Mouse (Mus musculus) cortical plate, adult 2 months (tissue): ENCODE data around the gene Hltf. TPM values are rescaled to one million over a fixed set of nuclear protein-coding genes. Genes with fewer than 3 reads are reported as not detected.

Source experiments
- H3K27ac ChIP-seq: fragments of 200-500 bp; 2 replicates; pipeline ENCODE4 v1.5.1; 2012; ENCODE audit warnings: low read length, control low read depth, inconsistent platforms; ENCODE audit not compliant: insufficient read depth
- H3K4me1 ChIP-seq: fragments of 200-500 bp; 2 replicates; pipeline ENCODE4 v1.6.1; 2011; ENCODE audit warnings: low read length; ENCODE audit not compliant: control insufficient read depth, insufficient read depth
- H3K4me3 ChIP-seq: fragments of 200-500 bp; 2 replicates; pipeline ENCODE4 v1.5.1; 2011; ENCODE audit warnings: mild to moderate bottlenecking, low read length, control low read depth; ENCODE audit not compliant: insufficient read depth
- CTCF ChIP-seq: fragments of 200-500 bp; IDR thresholded peaks from 2 replicates; pipeline ENCODE4 v1.5.1; 2011; ENCODE audit warnings: mild to moderate bottlenecking, control low read depth, low read length; ENCODE audit not compliant: insufficient read depth; ENCODE audit errors: extremely low read depth
- POLR2A ChIP-seq: fragments of 200-500 bp; IDR thresholded peaks from 2 replicates; pipeline ENCODE4 v1.6.1; 2011; ENCODE audit warnings: mild to moderate bottlenecking, low read length, control low read depth; ENCODE audit not compliant: insufficient read depth; ENCODE audit errors: extremely low read depth
- polyA plus RNA-seq: library from polyadenylated mRNA; depleted of rRNA; stranded (reverse); fragments of >200 nt; gene quantifications from 2 replicates; pipeline ENCODE4 v1.2.3, GENCODE M21; 2012

Hltf gene
- polyA plus RNA-seq, 1 experiment: 14.7 TPM

DNA sequence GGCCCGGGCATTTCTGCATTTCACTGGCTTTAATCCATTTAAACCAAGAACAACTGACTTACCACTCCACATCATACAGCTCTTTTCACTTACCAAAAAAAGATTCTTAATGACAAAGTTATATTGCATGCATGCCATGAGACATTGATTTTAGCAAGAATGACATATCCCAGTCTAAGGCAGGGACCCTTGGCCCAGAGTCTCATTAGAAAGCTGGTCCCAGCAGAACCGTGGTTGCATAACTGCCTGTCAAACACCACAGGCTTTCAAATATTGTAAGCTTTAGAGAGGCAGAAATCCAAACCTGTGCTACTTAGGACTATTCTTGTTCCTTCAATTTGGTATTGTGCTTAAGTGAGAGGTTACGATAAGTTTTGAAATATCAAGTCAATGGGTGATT, 86.1 kb downstream of the Hltf start:
- TF ChIP-seq POLR2A (no peak), CTCF (no peak)
- H3K4me3 ChIP-seq: no peak overlapping the region
- no peaks in the 10 kb centered on the region; the same call in 1 of the 2 replicates for H3K4me1 ChIP-seq
- no peak overlapping the region for H3K27ac ChIP-seq

DNA sequence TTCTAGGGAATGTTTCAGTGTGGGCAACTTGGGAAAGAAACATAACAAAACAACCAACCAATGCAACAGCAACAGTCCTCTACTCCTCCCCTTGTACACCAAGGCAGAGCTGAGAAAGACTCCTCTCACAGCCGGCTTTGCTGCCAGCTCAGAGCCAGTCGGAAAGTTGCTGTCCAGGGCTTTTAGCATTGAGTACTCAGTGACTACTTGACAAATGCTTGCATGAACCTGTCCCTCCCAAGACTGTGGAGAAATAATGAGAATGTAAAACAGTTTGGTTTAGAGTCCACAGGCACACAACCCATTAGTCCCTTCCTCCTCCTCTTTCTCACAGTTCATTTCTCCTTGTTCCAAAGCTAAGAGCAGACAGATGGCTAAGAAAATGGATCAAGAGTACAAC, 86.8 kb downstream of the Hltf start:
- H3K27ac ChIP-seq: no peak overlapping the region
- H3K4me1 ChIP-seq: no peaks in the 10 kb centered on the region; the same call in 1 of the 2 replicates
- no peak overlapping the region for H3K4me3 ChIP-seq
- TF ChIP-seq CTCF (no peak), POLR2A (no peak)

DNA sequence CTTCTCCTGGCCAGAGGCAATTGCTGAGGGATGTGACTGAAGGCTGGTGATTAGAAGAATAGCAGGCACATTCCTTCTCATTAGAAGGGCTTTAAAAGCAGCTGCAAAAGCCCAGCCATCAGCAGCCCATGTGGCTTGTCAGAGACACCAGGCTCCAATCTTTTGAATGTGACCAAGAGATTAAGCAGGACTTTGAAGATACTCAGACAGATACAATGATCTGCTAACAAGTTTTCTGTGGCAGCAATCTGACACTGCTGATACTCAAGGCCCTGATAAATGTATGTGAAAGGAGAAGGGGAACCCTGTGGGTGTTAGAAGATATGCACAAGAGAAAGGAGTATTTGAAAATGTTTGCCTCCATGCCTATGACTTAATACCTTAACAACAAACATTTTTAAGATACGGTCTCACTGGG, 88.1 kb downstream of the Hltf start:
- no peak overlapping the region for H3K4me3 ChIP-seq
- no peak overlapping the region for H3K27ac ChIP-seq
- no peaks in the 10 kb centered on the region; the same call in 1 of the 2 replicates for H3K4me1 ChIP-seq
- no peak for TF ChIP-seq POLR2A

GRCm38 (mm10) chr3:20146884-20147395, 89.3 kb downstream of the Hltf start:
- H3K27ac ChIP-seq: no peak overlapping the region
- H3K4me1 ChIP-seq: no peaks in the 10 kb centered on the region; the same call in 1 of the 2 replicates
- H3K4me3 ChIP-seq: no peak overlapping the region
- TF ChIP-seq CTCF (no peak), POLR2A (no peak)

DNA sequence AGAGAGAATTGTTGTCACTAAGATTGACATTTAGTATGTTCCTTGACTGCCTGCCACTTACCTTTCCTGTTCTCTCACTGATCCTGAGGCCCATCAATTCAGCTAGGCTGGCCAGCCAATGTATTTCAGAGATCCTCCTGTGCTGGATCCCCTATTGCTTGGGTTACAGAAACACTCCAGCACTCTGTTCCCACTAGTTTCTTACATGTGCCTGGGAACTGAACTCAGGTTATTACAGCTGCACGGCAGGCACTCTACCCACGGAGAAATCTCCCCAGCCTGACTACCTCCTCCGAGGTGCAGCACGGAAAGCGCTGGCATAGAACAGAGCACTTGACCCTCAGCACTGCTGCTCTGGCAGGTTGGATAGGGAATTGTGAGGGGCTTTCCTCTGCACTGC, 90.0 kb downstream of the Hltf start:
- Histone ChIP-seq H3K27ac (no peak overlapping the region), H3K4me3 (no peak overlapping the region), H3K4me1 (no peaks in the 10 kb centered on the region; the same call in 1 of the 2 replicates)
- no peak for TF ChIP-seq POLR2A
- no peak for TF ChIP-seq CTCF

GRCm38 (mm10) chr3:20150511-20150910, 92.9 kb downstream of the Hltf start:
- no peak for TF ChIP-seq CTCF
- no peak for TF ChIP-seq POLR2A
- peaks cover 2% of the 10 kb centered on the region; the same call in 1 of the 2 replicates for H3K4me1 ChIP-seq
- H3K27ac ChIP-seq: no peak overlapping the region

GRCm38 (mm10) chr3:20151651-20152050, 94.0 kb downstream of the Hltf start:
- TF ChIP-seq POLR2A (no peak), CTCF (no peak)
- H3K27ac ChIP-seq: no peak overlapping the region
- H3K4me1 ChIP-seq: peaks cover 2% of the 10 kb centered on the region; the same call in 1 of the 2 replicates
- H3K4me3 ChIP-seq: no peak overlapping the region

More at GRCm38 (mm10) chr3:20150511-20150910, 92.9 kb downstream of the Hltf start:
- H3K4me3 ChIP-seq: no peak overlapping the region

DNA sequence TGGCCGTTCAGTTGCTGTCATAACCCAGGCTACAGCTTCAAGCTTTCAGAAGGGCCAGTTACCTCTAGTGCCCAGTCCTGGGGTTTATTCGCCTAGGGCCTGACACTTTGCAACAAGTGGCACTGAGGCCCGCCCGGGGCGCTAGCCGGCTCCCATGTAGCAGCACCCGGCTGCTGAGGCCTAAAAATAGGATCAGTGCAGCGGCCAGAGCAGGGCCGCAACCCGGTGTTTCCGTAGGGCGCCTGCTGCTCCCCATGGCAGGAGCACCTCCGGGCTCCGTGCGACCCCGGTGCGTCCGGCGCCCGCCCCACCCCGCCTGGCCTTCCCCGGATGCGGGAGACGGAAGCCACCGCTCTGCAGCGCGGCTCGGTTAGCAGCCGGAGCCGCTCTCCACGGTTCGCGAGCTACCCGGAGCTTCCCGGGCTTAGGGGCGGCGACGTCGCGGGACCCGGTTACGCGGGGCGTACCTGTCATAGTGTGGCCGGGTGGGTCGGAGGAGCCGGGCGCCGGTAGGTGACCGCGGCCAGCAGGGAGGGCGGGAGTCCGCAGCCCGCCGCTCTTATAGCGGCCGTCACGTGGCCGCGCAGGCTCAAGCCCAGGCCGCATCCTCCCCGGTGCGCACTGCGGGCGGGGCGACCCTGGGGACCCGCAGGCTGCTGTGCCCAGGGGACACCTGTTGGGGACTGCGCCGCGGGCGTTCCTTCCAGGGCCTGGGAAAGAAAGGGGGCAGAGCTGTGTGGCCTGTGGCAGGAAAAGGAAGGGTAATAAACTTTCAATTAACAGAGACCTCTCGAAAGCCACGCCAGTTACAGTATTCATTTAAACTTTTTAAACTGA, 97.1 kb downstream of the Hltf start, which contains the start of gene Gyg:
Gene Gyg (minus strand): TSS at position 787 of the 837 bp plus-strand sequence.
- peak within 1 kb of the TSS; percentile 64 for H3K4me3 ChIP-seq
- H3K4me1 ChIP-seq: peaks cover 2% of the 10 kb centered on the region; the same call in 1 of the 2 replicates
- H3K27ac ChIP-seq: 0 out of 2 replicates have a peak within 1 kb of the TSS, but pooled peaks have one; percentile 54
- TF ChIP-seq POLR2A (no peak), CTCF (no peak)

GRCm38 (mm10) chr3:20155476-20155875, 97.9 kb downstream of the Hltf start:
- no peak overlapping the region for H3K27ac ChIP-seq
- peak overlapping the region; percentile 64; the same call in 1 of the 2 replicates for H3K4me3 ChIP-seq
- TF ChIP-seq POLR2A (no peak), CTCF (no peak)
- peaks cover 2% of the 10 kb centered on the region; the same call in 1 of the 2 replicates for H3K4me1 ChIP-seq
